Mouse (Mus musculus): ENCODE data around the gene Klk1b8. TPM values are rescaled to one million over a fixed set of nuclear protein-coding genes. Genes with fewer than 3 reads are reported as not detected.

Klk1b8 gene
- polyA plus RNA-seq, 3 experiments from 2014 or later, result not detected

Other genes starting within 250 kb of the Klk1b8 start
- gene Klk13, start 238.1 kb upstream of the Klk1b8 start, polyA plus RNA-seq (2017; shearing (Covaris generic)), result under 1 TPM in 1 of 3 experiments, not detected in 2; 0.38 TPM
- not detected for gene Klk12, start 181.8 kb upstream of the Klk1b8 start, polyA plus RNA-seq (2017; shearing (Covaris generic))
- gene Klk11, start 176.1 kb upstream of the Klk1b8 start, polyA plus RNA-seq (2017; shearing (Covaris generic)), result under 1 TPM in 1 of 3 experiments, not detected in 2; 0.46 TPM
- under 1 TPM in 1 of 3 experiments, not detected in 2; 0.73 TPM for gene Klk10, start 169.6 kb upstream of the Klk1b8 start, polyA plus RNA-seq (2017; shearing (Covaris generic))
- not detected for gene Klk9, start 158.8 kb upstream of the Klk1b8 start, polyA plus RNA-seq (2017; shearing (Covaris generic))
- gene Klk8, start 153.1 kb upstream of the Klk1b8 start, polyA plus RNA-seq (2017; shearing (Covaris generic)), result 100 to 1,000 TPM; 127 to 173 (median 148) TPM
- gene Klk7, start 139.4 kb upstream of the Klk1b8 start, polyA plus RNA-seq (2017; shearing (Covaris generic)), result under 1 TPM in 1 of 3 experiments, not detected in 2; 0.17 TPM
- under 1 TPM in 1 of 3 experiments, not detected in 2; 0.52 TPM for gene Klk6, start 126.2 kb upstream of the Klk1b8 start, polyA plus RNA-seq (2017; shearing (Covaris generic))
- gene Klk5, start 108.7 kb upstream of the Klk1b8 start, polyA plus RNA-seq (2017; shearing (Covaris generic)), result not detected
- not detected for gene Klk4, start 69.5 kb upstream of the Klk1b8 start, polyA plus RNA-seq (2017; shearing (Covaris generic))
- gene Klk15, start 16.9 kb upstream of the Klk1b8 start, polyA plus RNA-seq (2017; shearing (Covaris generic)), result not detected
- gene Klk1b1, start 16.1 kb downstream of the Klk1b8 start, polyA plus RNA-seq (2017; shearing (Covaris generic)), result not detected
- gene Klk1b9, start 25.4 kb downstream of the Klk1b8 start, polyA plus RNA-seq (2017; shearing (Covaris generic)), result 1 to 10 TPM in 2 of 3 experiments, not detected in 1; 1.5 to 2.8 TPM
- gene Klk1b11, start 45.2 kb downstream of the Klk1b8 start, polyA plus RNA-seq (2017; shearing (Covaris generic)), result not detected
- gene Klk1b26, start 61.5 kb downstream of the Klk1b8 start, polyA plus RNA-seq (2017; shearing (Covaris generic)), result not detected
- 1 to 10 TPM; 3.3 to 6.3 (median 4.1) TPM for gene Klk1b27, start 101.6 kb downstream of the Klk1b8 start, polyA plus RNA-seq (2017; shearing (Covaris generic))
- not detected for gene Klk1b21, start 151.7 kb downstream of the Klk1b8 start, polyA plus RNA-seq (2017; shearing (Covaris generic))
- not detected for gene Klk1b22, start 162.0 kb downstream of the Klk1b8 start, polyA plus RNA-seq (2017; shearing (Covaris generic))
- gene Klk1b16, start 186.1 kb downstream of the Klk1b8 start, polyA plus RNA-seq (2017; shearing (Covaris generic)), result not detected
- not detected for gene Klk1b24, start 237.6 kb downstream of the Klk1b8 start, polyA plus RNA-seq (2017; shearing (Covaris generic))
- gene Klk1b3, start 247.5 kb downstream of the Klk1b8 start, polyA plus RNA-seq (2017; shearing (Covaris generic)), result not detected